Mouse (Mus musculus) ovary, postnatal 10 days (tissue): ENCODE measurements at regions not wholly inside any gene's neighbourhood (a gene's known extent, or its start where the extent isn't known, plus 50 kb on each side); places are given as distances from the start of the nearest gene placed in this dataset.
A peak's percentile ranks its signal among the peaks of the same experiment; 100 is the strongest.

Experiments
- DNase-seq: peaks from one replicate; pipeline ENCODE4 v3.0.0; 2022; ENCODE audit warnings: low spot score

DNA sequence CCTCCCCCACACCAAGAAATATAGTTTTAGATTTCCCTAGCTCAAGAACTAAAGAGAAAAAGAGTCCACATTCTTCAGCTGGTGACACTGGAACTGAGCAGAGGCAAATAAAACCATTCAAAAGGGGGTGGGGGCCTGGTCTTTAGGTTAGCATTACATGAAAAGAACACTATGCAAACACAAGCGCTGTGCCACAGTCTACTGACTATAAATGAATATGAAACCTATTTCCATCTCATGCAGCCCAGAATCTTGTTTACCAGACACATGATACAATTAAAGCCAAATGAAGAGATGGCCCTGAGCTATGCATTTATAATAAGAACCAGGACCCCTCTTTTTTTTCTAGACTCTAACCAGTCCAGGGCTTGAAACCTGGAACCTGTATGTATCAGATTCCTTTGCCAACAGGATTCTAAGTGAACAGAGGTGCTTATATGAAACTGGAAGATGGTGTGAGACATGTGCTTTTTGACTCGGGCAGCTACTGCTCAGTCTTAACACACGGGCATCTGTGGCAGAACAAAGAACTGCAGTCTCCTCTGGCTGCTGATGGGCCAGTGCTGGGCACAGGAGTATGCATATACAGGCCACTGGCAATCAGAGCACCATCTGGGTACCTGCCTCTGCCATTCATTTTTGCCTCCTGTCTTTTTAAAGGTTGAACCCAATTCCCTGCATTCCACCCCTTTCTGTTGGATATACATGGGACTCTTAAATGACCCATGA lies 308.5 kb downstream of the Sox4 start:
- no peak for DNase-seq

DNA sequence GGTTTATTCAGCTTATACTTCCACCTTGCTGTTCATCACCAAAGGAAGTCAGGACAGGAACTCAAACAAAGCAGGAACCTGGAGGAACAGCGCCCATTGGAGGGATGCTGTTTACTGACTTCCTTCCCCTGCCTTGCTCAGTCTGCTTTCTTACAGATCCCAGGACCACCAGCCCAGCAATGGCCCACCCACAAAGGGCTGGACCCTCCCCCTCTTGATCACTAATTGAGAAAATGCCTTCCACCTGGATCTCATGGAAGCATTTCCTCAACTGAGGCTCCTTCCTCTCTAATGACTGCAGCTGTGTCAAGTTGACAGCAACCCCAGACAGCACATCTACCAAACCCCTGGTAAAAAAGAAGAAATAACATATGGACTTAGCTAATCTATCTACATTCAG lies 312.7 kb downstream of the Sox4 start:
- no peak for DNase-seq

DNA sequence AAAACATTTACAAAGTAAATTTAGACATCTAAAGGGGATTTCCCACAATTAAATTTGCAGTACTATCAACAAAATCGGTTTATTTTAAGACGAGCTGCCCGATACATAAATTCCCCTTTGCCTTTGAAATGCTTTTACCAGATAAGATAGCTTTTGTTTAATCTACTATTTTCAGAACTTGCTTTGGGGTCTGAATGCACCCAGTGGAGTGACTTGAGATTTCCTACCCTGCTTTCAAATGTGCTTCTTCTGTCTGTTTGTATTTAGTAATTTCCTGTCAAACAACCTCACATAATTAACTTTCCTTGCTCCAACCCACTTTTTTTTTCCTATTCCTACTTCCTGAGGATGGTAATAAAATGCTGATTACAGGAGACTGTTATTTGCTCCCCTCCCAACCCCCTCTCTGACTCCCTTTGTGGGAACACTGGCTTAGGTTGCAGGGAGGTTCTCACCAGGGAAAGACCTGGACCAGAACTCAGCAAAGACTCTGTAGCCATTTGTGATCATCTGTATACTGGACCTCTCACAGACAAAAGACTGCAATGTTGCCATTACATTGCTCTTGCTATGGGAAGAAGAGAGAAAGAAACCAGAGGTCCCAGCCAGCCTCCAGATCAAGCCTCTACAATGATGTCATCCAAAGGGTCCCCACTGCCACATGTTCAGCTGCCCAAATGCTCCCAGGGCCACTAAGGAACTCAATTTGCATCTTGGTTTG lies 318.1 kb downstream of the Sox4 start:
- no peak for DNase-seq

DNA sequence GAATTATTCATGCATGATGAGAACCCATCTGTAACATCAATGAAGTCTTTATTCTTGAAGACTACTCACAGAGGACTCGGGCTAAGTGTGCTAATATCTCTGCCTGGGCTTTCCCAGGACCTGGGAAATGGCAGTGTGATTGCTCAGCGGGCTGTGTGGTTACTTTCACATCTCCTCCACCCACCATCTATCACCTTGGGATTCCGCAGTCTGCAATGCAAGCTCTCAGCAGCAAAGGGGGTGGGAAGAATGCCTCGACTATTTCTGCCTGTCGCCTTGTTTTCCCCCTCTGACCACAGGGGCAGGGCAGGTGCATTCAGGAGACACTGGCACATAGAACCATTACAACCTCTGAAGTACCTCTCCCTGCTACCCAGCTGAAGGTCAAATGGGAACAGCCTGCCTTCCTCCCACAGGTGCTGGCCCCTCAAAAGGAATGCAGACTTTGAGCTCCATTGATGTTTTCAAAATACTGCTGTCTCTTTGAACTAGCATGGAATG lies 319.9 kb downstream of the Sox4 start:
- no peak for DNase-seq

DNA sequence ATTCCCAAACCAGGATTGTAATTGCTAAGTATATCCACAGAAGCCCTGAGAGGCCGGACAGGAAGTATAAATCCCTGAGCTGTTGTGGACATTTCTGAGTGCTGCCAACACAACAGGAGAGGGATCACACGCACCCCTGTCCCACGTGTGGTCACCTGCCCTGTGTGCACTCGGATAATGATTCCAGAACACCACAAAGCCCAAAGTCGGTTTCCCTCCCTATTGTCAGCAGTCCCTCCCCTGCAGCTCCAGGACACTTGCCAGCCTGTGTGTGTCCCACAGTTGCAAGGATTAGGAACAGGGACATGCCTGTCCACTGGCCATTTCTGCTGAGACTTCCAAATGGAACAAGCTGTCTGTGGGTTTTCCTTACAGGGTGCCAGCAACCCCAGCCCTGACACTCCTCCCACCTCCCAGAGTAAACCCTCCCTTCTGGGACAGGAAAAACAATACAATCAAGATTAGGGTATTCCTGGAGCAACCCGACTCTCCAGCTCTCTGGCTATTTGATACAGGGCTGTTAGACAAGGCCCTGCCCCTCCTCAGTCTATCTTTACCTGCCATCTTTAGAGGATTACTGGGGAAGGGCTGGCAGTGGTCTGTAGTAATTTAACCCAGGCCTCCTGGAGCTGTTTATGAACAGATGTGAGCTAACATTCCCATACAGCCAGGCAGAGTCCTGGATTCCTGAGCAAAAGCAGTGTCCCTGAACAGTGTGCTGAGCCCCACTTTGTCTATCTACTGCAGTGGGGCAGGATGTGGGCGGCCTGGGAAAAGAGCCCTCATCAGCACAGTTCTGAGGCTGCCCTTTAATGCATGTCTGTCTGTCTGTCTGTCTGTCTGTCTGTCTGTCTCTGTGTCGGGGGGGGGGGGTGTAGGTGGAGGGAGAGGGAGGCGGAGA lies 323.8 kb downstream of the Sox4 start:
- DNase-seq, result peak; percentile 29

DNA sequence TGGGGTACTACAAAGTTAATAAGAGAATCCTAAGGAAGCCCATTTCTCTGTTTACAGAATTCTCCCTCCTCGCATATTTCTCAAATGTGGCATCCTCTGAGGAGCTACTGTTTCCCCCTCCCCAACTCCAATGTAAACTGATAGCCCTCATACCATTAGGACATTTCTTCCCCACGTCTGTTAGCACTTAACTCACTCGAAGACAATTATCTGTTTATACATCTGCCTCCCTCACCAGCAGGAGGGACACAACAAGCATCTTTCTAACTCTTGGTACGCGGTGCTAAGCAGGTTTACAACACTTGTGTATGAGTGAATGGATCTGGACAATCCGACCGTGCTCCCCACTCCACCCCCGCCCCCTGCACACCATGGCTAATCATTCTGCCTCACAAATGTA lies 324.8 kb downstream of the Sox4 start:
- no peak for DNase-seq

DNA sequence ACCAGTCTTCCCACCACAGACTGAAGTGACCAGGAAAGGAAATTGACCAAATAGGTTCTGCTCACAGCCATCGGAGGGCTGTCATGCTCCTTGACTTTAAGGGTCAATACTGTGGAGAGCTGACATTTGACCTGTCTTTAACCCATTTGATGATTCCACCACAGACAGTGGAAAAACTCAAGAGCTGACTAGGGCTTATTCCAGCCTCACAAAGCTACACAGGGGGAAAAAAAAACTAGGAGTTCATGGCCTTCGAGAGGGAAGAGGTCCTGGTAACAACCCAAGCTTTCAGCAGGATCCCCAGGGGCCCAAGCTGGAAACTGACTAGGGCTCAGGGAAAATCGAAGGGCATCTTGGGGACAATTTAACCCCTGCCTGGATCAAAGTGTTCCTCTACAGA lies 334.6 kb downstream of the Sox4 start:
- DNase-seq, result no peak

DNA sequence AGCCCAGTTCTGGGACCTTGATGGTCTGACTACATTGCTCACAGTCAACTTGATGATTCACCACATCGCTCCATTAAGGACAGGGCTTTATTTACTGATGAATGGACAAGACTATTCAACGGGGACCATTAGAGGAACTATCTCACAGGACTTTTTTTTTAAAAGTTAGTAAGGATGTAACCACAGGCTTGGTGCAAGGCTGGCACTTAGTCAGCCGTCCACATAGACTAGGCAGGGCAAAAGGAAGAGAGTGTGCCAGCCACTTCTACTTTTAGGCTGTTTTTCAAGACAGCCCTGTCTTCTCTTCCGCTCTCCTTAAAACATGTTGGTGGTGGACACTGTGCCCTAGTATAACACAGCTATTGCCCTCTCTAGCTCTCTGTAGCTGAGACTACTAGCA lies 336.0 kb downstream of the Sox4 start:
- no peak for DNase-seq

DNA sequence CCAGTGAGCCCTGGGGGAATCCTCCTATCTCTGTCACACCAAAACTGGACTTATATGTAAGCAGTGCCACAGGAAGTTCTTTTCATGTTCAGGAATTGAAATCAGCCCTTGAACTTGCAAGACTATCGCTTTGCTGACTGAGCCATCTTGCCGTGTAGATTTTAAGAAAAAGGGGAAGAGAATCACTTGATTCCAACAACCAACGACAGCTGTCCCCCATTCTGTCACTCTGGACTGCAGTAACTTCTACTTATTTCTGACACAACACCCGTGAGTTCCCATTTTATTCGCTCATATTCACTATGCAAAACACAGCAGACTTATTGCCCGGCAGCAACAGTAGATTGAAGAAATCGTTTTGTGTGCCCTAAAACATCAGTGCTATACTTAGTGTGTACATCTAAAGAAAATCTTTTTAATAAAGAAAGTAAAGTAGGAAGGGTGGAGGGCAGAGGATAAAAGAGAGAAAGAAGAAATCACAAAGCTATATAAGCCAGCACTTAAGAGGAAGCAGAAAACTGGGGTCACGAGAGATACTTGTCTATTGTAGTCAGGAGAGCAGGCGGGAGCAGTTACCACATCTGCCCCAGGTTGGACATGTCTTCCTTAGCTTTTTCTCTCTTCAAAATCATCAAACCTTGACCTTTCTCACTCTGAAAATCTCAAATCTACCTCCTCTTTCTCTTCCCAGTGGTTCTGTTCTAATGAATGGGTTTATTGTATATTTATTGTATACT lies 336.7 kb downstream of the Sox4 start:
- DNase-seq, result no peak

DNA sequence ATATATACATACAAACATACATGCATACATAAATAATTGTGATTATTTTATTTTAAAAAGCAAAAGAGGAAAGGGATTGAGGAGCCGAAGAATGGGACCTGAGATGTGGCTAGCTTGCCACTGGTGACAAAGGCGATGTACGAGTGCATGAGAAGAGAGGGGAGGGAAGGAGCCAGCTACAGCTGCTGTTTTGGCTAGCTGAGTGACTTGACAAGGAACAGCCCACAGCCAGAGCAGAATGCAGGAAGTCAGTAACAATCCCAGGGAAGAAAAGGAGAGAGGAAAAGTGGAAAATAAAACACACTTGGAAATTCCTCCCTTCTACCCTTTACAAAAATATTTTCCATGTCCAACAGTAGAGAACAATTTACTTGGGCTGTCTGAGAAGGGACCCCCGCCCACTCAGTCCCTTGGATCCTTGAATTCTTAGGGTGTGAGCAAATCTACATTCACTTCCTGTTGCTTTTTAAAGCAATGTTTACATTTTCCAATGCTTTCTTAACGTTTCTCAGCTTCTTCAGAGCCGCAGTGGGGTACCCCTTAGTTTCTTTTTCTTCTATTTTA lies 345.9 kb downstream of the Sox4 start:
- no peak for DNase-seq

DNA sequence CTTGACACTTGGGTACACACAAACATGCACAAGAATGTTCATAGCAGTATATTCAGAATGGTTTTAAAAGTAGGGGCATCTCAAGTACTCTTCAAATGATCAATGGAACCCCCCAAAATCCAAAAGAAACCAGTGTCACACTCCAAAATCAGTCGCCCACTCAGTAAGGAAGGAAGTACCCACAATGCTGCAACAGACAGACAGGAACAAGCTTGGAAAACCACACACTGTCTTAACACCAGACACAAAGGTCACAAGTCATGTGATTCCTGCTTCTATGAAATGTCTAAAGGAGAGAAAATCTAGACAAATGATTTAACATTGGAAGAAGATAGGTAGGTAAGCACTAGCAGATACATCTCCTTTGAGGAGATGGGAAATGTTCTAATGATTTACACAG lies 346.9 kb downstream of the Sox4 start:
- DNase-seq, result no peak

DNA sequence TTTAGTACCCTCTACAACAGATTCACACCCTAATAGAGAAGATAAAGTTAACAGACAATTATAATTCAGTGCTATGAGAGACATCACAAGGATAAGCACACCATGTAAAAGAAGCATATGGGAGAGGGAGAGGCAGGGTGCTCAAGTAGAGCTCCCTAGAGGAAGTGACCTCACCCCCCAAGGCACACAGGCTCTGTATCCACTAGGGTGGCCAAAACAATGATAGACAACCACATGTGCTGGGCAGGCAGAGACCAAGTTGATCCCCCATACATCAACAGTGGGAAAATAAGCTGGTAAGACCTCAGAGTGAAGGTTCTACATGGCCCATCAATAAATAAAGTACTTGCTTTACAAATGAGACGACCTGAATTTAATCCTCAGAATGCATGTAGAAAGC lies 347.7 kb downstream of the Sox4 start:
- DNase-seq, result no peak

DNA sequence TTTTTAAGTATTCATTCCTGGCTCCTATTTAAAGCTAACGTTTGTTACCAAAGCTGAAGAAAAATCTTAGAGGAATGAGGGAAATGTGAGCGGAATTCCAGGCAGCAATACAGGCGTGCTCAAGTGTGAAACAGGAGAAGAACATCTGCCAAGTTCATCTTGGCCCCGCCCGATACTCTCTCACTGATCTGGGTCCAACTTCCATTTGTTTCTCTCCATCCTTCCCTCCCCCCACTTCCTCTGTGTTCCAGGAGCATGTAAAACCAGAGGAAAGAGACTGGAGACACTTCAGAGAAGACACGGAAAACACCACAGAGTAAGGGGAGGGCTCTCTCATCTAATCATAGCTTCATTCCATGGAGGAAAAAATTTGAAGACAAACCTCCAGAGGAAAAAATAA lies 346.7 kb downstream of the Gm11361 start:
- no peak for DNase-seq

DNA sequence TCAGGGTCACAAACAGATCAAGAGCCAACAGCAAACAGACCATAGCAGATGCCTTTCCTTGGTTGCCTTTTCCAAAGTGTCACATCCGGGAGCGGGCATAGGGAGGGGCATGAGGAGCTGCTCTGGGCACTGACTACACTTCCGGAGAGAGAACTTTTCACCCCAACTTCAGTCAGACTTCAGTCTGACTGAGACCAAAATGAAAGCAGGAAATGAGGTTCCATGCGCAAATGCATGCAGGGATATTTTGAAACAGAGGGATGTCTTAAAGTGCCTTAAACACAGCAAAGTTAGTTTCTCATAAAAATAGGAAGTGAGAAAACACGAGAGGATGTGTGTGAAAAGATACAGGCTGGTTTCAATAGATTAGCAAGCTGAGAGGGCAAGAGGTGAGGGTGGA lies 343.5 kb downstream of the Gm11361 start:
- DNase-seq, result no peak

DNA sequence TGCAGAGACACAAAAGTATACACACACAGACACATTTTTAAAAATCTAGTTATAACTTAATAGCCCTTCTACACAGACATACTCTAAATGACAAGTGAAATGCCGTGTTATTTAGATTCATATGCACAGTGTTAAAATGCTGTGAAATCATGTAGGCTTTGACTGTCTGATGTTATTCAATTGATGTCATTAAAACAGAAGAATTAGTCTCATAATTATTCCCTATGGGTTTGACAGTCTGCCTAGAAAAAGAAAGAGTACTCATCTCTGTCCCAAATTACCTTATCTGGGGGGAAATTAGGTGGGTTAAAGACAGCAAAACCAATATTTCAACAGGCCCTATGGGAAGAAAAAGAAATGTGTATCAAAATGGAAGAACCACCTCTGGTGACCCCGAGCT lies 339.0 kb downstream of the Gm11361 start:
- DNase-seq, result no peak

DNA sequence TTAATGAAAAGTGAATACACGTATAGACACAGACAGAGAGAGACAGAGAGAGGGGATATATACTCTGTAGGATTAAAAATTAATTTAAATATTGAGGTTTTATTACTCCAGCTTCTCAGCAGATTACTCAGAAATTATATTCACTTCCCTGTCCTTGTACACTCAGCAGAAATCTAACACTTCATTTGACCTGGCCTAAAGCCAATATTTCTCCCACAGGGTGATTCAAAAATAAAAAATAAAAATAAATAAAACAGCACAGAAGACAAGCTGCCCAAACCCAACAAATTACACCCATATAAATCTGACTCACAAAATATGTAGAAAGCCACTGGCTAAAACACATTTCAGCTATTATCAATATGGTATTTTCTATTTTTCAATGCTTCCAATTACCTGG lies 334.8 kb downstream of the Gm11361 start:
- no peak for DNase-seq

DNA sequence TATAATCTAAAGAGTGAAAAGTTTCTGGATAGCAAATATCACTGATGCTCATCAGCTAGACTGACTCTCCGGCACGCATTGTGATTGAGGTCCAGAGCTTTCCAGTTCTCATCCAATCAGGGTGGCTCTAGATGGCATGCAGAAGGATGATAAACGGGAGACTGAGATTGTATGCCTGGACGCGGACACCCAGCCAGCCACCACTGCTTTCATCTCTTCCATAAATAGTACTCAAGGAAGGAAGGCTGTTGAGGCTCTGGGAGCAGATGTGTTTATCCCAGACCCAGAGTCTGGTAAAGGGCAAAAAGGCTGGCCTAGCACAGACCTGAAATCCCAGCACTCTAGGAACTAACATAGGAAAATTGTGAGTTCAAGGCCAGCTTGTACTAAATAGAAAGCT lies 330.6 kb downstream of the Gm11361 start:
- DNase-seq, result no peak

DNA sequence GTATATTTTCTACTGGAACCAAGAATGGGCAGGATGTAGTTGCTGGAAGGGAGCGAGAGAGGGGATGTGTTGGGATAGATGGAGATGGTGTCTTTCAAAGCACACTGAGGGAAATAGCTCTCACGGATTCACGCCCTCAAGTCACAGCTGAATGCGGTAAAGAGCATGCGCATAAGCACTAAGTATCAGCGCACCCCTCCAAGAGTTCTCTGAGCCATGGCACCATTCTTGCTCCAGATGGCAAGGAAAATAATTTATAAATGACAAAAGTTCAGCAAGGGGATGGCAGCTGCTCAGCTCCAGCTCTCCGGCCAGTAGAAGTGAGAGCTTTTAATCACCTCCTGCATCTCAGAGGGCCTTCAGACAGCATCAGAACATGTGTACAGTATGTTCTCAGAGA lies 329.4 kb downstream of the Gm11361 start:
- DNase-seq, result no peak

DNA sequence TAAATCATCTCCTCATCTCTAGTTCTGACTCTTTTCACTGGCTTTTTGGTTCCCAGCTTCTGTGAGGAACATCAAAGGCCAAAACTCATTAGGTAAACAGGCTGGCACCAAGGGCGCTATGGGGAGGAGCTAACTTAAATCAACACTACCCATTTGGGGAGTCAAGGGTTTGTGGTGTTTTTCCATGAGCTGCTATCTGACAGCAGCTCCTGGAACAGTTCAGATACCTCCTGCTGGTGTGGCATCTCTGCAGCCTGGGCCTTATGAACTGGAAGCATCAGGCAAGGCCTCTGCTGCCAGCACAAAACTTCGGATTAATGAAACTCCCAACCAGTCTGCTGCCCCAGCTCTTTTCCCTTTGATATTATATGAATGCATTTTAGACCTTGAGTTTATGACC lies 328.8 kb downstream of the Gm11361 start:
- no peak for DNase-seq

DNA sequence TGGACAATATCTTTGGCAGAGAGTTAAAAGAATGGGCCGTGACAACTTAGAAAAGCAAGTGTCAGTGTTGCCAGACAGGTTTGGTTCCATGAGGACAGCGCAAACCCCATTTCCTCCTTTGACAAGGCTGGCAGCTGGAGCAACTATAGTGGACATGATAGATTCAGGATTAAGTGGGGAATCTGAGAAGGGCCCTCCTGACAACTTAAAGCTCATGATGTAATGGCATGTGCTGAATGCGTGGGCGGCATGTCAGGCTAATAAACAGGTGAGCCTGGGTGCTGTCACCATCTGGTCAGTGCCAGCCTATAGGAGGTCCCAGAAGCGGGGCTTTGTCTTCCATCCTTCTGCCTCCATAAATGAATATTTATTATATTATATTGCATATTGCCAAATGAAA lies 326.3 kb downstream of the Gm11361 start:
- no peak for DNase-seq

DNA sequence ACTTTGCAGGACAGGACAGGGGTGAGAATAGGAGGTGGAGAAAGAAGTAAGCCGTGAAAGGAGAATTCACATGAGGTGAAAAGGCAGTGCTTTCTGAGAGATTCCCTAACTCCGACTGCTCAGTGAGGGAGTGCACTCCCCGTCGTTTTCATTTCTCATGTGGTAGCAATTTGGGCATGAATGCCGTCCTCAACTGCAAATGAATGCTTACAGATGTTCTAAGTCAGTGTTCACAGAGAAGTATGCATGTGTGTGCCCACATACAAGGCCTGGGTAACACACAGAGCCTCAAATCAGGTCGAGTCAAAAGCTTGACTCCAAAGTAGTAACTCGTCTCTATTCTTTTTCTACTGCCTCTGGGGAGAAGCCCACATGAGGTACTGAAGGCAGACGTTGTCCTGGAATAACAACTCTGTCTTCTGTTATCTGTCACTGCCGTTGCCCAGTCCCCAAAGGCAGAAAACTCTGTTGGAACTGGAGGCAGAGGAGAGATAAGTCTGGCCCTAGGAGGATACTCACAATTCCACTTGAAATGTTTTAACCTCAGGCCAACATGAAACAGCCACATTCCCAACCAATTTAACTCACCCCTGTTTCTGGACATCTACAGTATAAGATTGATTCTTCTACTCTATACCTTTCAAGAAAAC lies 318.0 kb downstream of the Gm11361 start:
- no peak for DNase-seq
